Mouse (Mus musculus) brain, adult 2 months (tissue): Measurements from ENCODE around the gene 4933427D14Rik.
A peak's percentile ranks its signal among the peaks of the same experiment; 100 is the strongest.

ENCODE experiments used
- DNase-seq: peaks from one replicate; pipeline ENCODE4 v3.0.0; 2011; ENCODE audit warnings: low read depth, low spot score

The 4933427D14Rik gene

GRCm38 (mm10) chr11:72145182-72145876 lies 61.9 kb downstream of the 4933427D14Rik start:
- peak; percentile 85 for DNase-seq

- DNase-seq = no peak
Measured at GRCm38 (mm10) chr11:72142889-72143288, 64.4 kb downstream of the 4933427D14Rik start.

- no peak for DNase-seq
Measured at GRCm38 (mm10) chr11:72140198-72140597, 67.1 kb downstream of the 4933427D14Rik start.

- no peak for DNase-seq
Measured at GRCm38 (mm10) chr11:72136231-72136982, 70.9 kb downstream of the 4933427D14Rik start.

- peak; percentile 83 for DNase-seq
Measured at GRCm38 (mm10) chr11:72135383-72136158, 71.7 kb downstream of the 4933427D14Rik start, which contains the start of gene Pitpnm3. Pitpnm3 (minus strand) TSS chr11:72135778.

- DNase-seq = peak; percentile 51
Measured at GRCm38 (mm10) chr11:72134536-72135382, 72.5 kb downstream of the 4933427D14Rik start.

- DNase-seq = peak; percentile 65
Measured at GRCm38 (mm10) chr11:72133075-72133474, 74.2 kb downstream of the 4933427D14Rik start.

- peak; percentile 87 for DNase-seq
Measured at GRCm38 (mm10) chr11:72132266-72132665, 75.0 kb downstream of the 4933427D14Rik start.

- DNase-seq = no peak
Measured at GRCm38 (mm10) chr11:72131697-72132096, 75.6 kb downstream of the 4933427D14Rik start.

- DNase-seq = no peak
Measured at GRCm38 (mm10) chr11:72130905-72131304, 76.4 kb downstream of the 4933427D14Rik start.

GRCm38 (mm10) chr11:72130472-72130871 lies 76.8 kb downstream of the 4933427D14Rik start:
- peak; percentile 83 for DNase-seq

GRCm38 (mm10) chr11:72130021-72130420 lies 77.2 kb downstream of the 4933427D14Rik start:
- DNase-seq = peak; percentile 94

- DNase-seq = peak; percentile 39
Measured at GRCm38 (mm10) chr11:72129032-72129894, 78.0 kb downstream of the 4933427D14Rik start.

- peak; percentile 66 for DNase-seq
Measured at GRCm38 (mm10) chr11:72127450-72128189, 79.6 kb downstream of the 4933427D14Rik start.

- DNase-seq = peak; percentile 90
Measured at GRCm38 (mm10) chr11:72125781-72126180, 81.5 kb downstream of the 4933427D14Rik start.

- no peak for DNase-seq
Measured at GRCm38 (mm10) chr11:72123531-72123930, 83.7 kb downstream of the 4933427D14Rik start.

- DNase-seq = no peak
Measured at GRCm38 (mm10) chr11:72120354-72120753, 86.9 kb downstream of the 4933427D14Rik start.

GRCm38 (mm10) chr11:72118630-72119029 lies 88.6 kb downstream of the 4933427D14Rik start:
- no peak for DNase-seq

- DNase-seq = no peak
Measured at GRCm38 (mm10) chr11:72113296-72113695, 94.0 kb downstream of the 4933427D14Rik start.
